Mouse (Mus musculus) kidney, adult 2 months (tissue): ENCODE measurements around the gene Bmp2k.

Source experiments
- CTCF ChIP-seq: fragments of 200-500 bp; conservative IDR thresholded peaks from 2 replicates; pipeline ENCODE4 v1.5.1; 2011; ENCODE audit warnings: low read depth, mild to moderate bottlenecking, control low read depth, low read length, moderate library complexity, mixed read lengths; ENCODE audit not compliant: insufficient read depth, insufficient read length
- POLR2A ChIP-seq: fragments of 200-500 bp; IDR thresholded peaks from one replicate; pipeline ENCODE4 v1.6.1; 2011; ENCODE audit warnings: low read depth, low read length, control low read depth

- no peak for TF ChIP-seq POLR2A
- TF ChIP-seq CTCF, result no peak
These were observed 51.4 kb downstream of the Bmp2k start for GRCm38 (mm10) chr5:97048905-97049304.
